Mouse (Mus musculus) kidney, adult 2 months (tissue): ENCODE data around the gene Slfnl1. TPM values are rescaled to one million over a fixed set of nuclear protein-coding genes. Genes with fewer than 3 reads are reported as not detected.

Experiments used
- DNase-seq: peaks from one replicate; pipeline ENCODE4 v3.0.0; 2021
- H3K27ac ChIP-seq: fragments of 200-500 bp; 2 replicates; pipeline ENCODE4 v1.5.1; 2012; ENCODE audit warnings: low read depth, low read length, control low read depth, inconsistent platforms; ENCODE audit not compliant: insufficient read depth
- H3K27me3 ChIP-seq: fragments of 200-500 bp; replicated peaks from 2 replicates; pipeline ENCODE4 v1.6.1; 2012; ENCODE audit warnings: mild to moderate bottlenecking, moderate library complexity, low read length, inconsistent platforms; ENCODE audit not compliant: control insufficient read depth, insufficient read depth
- H3K36me3 ChIP-seq: fragments of 200-500 bp; 2 replicates; pipeline ENCODE4 v1.6.1; 2012; ENCODE audit warnings: mild to moderate bottlenecking, moderate library complexity, low read length, inconsistent platforms; ENCODE audit not compliant: control insufficient read depth, insufficient read depth
- H3K4me1 ChIP-seq: fragments of 200-500 bp; 2 replicates; pipeline ENCODE4 v1.6.1; 2011; ENCODE audit warnings: low read length; ENCODE audit not compliant: control insufficient read depth, insufficient read depth
- H3K4me3 ChIP-seq: fragments of 200-500 bp; 2 replicates; pipeline ENCODE4 v1.5.1; 2011; ENCODE audit warnings: mild to moderate bottlenecking, low read depth, low read length, control low read depth; ENCODE audit not compliant: insufficient read depth
- CTCF ChIP-seq: fragments of 200-500 bp; conservative IDR thresholded peaks from 2 replicates; pipeline ENCODE4 v1.5.1; 2011; ENCODE audit warnings: low read depth, mild to moderate bottlenecking, control low read depth, low read length, moderate library complexity, mixed read lengths; ENCODE audit not compliant: insufficient read depth, insufficient read length
- POLR2A ChIP-seq: fragments of 200-500 bp; IDR thresholded peaks from one replicate; pipeline ENCODE4 v1.6.1; 2011; ENCODE audit warnings: low read depth, low read length, control low read depth
- WGBS: fragments of 180-500 bp; shearing (Covaris S2); methylation state at CpG from one replicate; pipeline ENCODE4 v1.1.7; 2018; 5-methylcytosine and 5-hydroxymethylcytosine counted together
- polyA plus RNA-seq: library from polyadenylated mRNA; depleted of rRNA; stranded (reverse); fragments of >200 nt; gene quantifications from 2 replicates; pipeline ENCODE4 v1.2.3, GENCODE M21; 2012; rRNA removed

Slfnl1 gene
- polyA plus RNA-seq, 1 experiment = 0.31 TPM

- Histone ChIP-seq H3K36me3 (no peaks in the 10 kb centered on the region), H3K27me3 (no peaks in the 10 kb centered on the region), H3K4me3 (no peak overlapping the region), H3K4me1 (peaks cover 21% of the 10 kb centered on the region; the same call in 1 of the 2 replicates), H3K27ac (no peak overlapping the region)
- no peak for DNase-seq
- 14% methylated on average over 3 of the region's 3 CpGs for WGBS
- TF ChIP-seq POLR2A (no peak), CTCF (no peak)
These were observed 39.7 kb downstream of the Slfnl1 start for GRCm38 (mm10) chr4:120571691-120572090.

GRCm38 (mm10) chr4:120580894-120581293 lies 48.9 kb downstream of the Slfnl1 start:
- TF ChIP-seq POLR2A = no peak
- TF ChIP-seq CTCF = no peak
- H3K27ac ChIP-seq = no peak overlapping the region
- WGBS = 89% methylated on average over 5 of the region's 5 CpGs
- DNase-seq = no peak
- no peaks in the 10 kb centered on the region for H3K4me1 ChIP-seq
- H3K27me3 ChIP-seq = no peaks in the 10 kb centered on the region
- no peak overlapping the region for H3K4me3 ChIP-seq
- no peaks in the 10 kb centered on the region for H3K36me3 ChIP-seq

DNA sequence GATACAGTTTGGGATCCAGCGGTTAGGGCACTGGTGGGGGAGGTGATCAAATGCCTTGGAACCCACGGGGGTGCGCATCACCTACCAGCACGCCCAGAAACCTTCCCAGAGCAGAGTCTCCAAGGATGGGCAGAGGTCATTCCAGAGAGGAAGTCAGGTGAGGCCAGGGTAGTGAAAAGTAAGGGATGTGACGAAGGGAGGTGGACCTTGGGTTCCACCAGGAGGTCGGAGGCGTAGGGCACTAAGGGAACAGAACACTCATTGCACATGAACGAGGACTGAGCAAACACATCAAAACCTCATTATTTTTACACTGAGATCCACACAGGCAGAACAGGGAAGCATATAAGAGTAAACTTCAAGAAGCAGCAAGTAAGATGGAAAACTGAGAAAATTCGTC lies 49.7 kb downstream of the Slfnl1 start:
- H3K27me3 ChIP-seq = no peaks in the 10 kb centered on the region
- no peak overlapping the region for H3K4me3 ChIP-seq
- H3K4me1 ChIP-seq = no peaks in the 10 kb centered on the region
- TF ChIP-seq POLR2A = no peak
- no peak for TF ChIP-seq CTCF
- no peak overlapping the region for H3K27ac ChIP-seq
- no peak for DNase-seq
- 69% methylated on average over 9 of the region's 9 CpGs for WGBS
- H3K36me3 ChIP-seq = no peaks in the 10 kb centered on the region

Other genes with a start within 250 kb of the Slfnl1 start
- gene Foxo6, start 244.9 kb upstream of the Slfnl1 start, polyA plus RNA-seq = 0.41 and 0.61 TPM in 2 replicates
- 28.1 and 30.0 TPM in 2 replicates for gene Scmh1, start 127.0 kb upstream of the Slfnl1 start, polyA plus RNA-seq
- gene Ctps, start 38.0 kb downstream of the Slfnl1 start, polyA plus RNA-seq = 6.8 and 8.3 TPM in 2 replicates
- not detected in 2 replicates for gene Gm8439, start 56.5 kb downstream of the Slfnl1 start, polyA plus RNA-seq
- gene Cited4, start 134.3 kb downstream of the Slfnl1 start, polyA plus RNA-seq = 4.2 and 5.9 TPM in 2 replicates
- 0.86 and 1.0 TPM in 2 replicates for gene Kcnq4, start 216.4 kb downstream of the Slfnl1 start, polyA plus RNA-seq